8 mouse cellular contexts compared by ENCODE assay signal in genomic region chr16:18342650-18343570, GRCm38 (mm10). TPM values are rescaled to one million over a fixed set of nuclear protein-coding genes. Genes with fewer than 3 reads are reported as not detected.
DNase-seq lines count a peak whose midpoint lies in the region; ATAC-seq and TF ChIP-seq lines count a peak whose summit lies in the region.

No protein-coding gene starts in this region.

- H3K27me3 ChIP-seq in heart, adult 2 months (ENCODE audit: control insufficient read depth, insufficient read depth, low read length), result no peaks in the 10 kb centered on the region
- no peaks in the 10 kb centered on the region for H3K27me3 ChIP-seq in forebrain, embryonic 13.5 days
- no peaks in the 10 kb centered on the region for H3K27me3 ChIP-seq in intestine, embryonic 16.5 days (replicated peaks; ENCODE audit: control insufficient read depth, insufficient read depth, low read length)
- H3K27me3 ChIP-seq in midbrain, embryonic 11.5 days (ENCODE audit: control insufficient read depth, insufficient read depth, low read length), result no peaks in the 10 kb centered on the region; the same call in 1 of the 2 replicates

- H3K27ac ChIP-seq in heart, adult 2 months, result peak overlapping the region; percentile 80
- H3K27ac ChIP-seq in forebrain, embryonic 13.5 days, result no peak overlapping the region
- H3K27ac ChIP-seq in intestine, embryonic 16.5 days (ENCODE audit: low read length), result peak overlapping the region; percentile 24; the same call in 1 of the 2 replicates
- H3K27ac ChIP-seq in midbrain, embryonic 11.5 days (ENCODE audit: low read depth, low read length), result no peak overlapping the region

- H3K4me1 ChIP-seq in heart, adult 2 months (ENCODE audit: control insufficient read depth, insufficient read depth, low read length), result peaks cover 12% of the 10 kb centered on the region
- H3K4me1 ChIP-seq in forebrain, embryonic 13.5 days, result peaks cover 46% of the 10 kb centered on the region
- peaks cover 20% of the 10 kb centered on the region for H3K4me1 ChIP-seq in intestine, embryonic 16.5 days (ENCODE audit: control insufficient read depth, insufficient read depth, low read length)
- H3K4me1 ChIP-seq in midbrain, embryonic 11.5 days (ENCODE audit: control insufficient read depth, insufficient read depth, low read length), result peaks cover 27% of the 10 kb centered on the region

- H3K36me3 ChIP-seq in heart, adult 2 months (ENCODE audit: control insufficient read depth, insufficient read depth, low read length), result peaks cover 3% of the 10 kb centered on the region; the same call in 1 of the 2 replicates
- peaks cover 6% of the 10 kb centered on the region; the same call in 1 of the 2 replicates for H3K36me3 ChIP-seq in forebrain, embryonic 13.5 days (ENCODE audit: poor library complexity, severe bottlenecking)
- H3K36me3 ChIP-seq in intestine, embryonic 16.5 days (ENCODE audit: control insufficient read depth, insufficient read depth, low read length), result no peaks in the 10 kb centered on the region
- no peaks in the 10 kb centered on the region for H3K36me3 ChIP-seq in midbrain, embryonic 11.5 days (ENCODE audit: control insufficient read depth, insufficient read depth, low read length)

- 20% methylated on average over 9 of the region's 9 CpGs for WGBS in heart, adult 2 months
- WGBS in forebrain, embryonic 13.5 days, result 47% methylated on average over 9 of the region's 9 CpGs
- 33% methylated on average over 9 of the region's 9 CpGs for WGBS in intestine, embryonic 16.5 days
- 46% methylated on average over 9 of the region's 9 CpGs for WGBS in midbrain, embryonic 11.5 days

- no peak for TF ChIP-seq EP300 in heart, adult 2 months (IDR thresholded peaks at IDR 0.05; ENCODE audit: insufficient read depth, low read depth, low read length)

- H3K4me2 ChIP-seq in forebrain, embryonic 13.5 days, result peak overlapping the region; percentile 82
- peak overlapping the region; percentile 76 for H3K4me2 ChIP-seq in intestine, embryonic 16.5 days (ENCODE audit: low read depth, low read length)
- H3K4me2 ChIP-seq in midbrain, embryonic 11.5 days, result peak overlapping the region; percentile 79

- no peak for ATAC-seq in forebrain, embryonic 13.5 days
- ATAC-seq in intestine, embryonic 16.5 days, result no peak
- no peak for ATAC-seq in midbrain, embryonic 11.5 days (ENCODE audit: low FRiP score)

- H3K4me3 ChIP-seq in heart, adult 2 months, result peak overlapping the region; percentile 73
- peak overlapping the region; percentile 53 for H3K4me3 ChIP-seq in forebrain, embryonic 13.5 days
- peak overlapping the region; percentile 67 for H3K4me3 ChIP-seq in intestine, embryonic 16.5 days (ENCODE audit: low read length)
- H3K4me3 ChIP-seq in midbrain, embryonic 11.5 days (ENCODE audit: low read depth, low read length), result peak overlapping the region; percentile 55

- TF ChIP-seq POLR2A in heart, adult 2 months (IDR thresholded peaks at IDR 0.05; ENCODE audit: insufficient read depth, low read depth, low read length), result no peak

- no peaks in the 10 kb centered on the region for H3K9me3 ChIP-seq in forebrain, embryonic 13.5 days (replicated peaks)
- H3K9me3 ChIP-seq in intestine, embryonic 16.5 days (ENCODE audit: control insufficient read depth, low read length), result no peaks in the 10 kb centered on the region
- no peaks in the 10 kb centered on the region for H3K9me3 ChIP-seq in midbrain, embryonic 11.5 days (ENCODE audit: control insufficient read depth, low read length)

- H3K9ac ChIP-seq in heart, adult 2 months (ENCODE audit: low read depth, low read length), result peak overlapping the region; percentile 72
- H3K9ac ChIP-seq in forebrain, embryonic 13.5 days, result peak overlapping the region; percentile 67
- H3K9ac ChIP-seq in intestine, embryonic 16.5 days (ENCODE audit: low read depth, low read length), result peak overlapping the region; percentile 73
- peak overlapping the region; percentile 71 for H3K9ac ChIP-seq in midbrain, embryonic 11.5 days (ENCODE audit: low read length)

- DNase-seq in heart, adult 2 months, result peak; percentile 39 to 62
- no peak for DNase-seq in heart, postnatal 25 days (ENCODE audit: low spot score)
- peak; percentile 58 for DNase-seq in MEL-GATA-1-ER (ENCODE audit: extremely low read depth, low read depth)
- peak; percentile 91 for DNase-seq in midbrain, embryonic 11.5 days (ENCODE audit: low spot score, missing footprints)
- no peak for DNase-seq in retina, postnatal 1 day
- no peak for DNase-seq in gastrocnemius, adult 8-10 months (ENCODE audit: low spot score in 2 of 2)

- no peaks in the 10 kb centered on the region for H3K79me2 ChIP-seq in heart, adult 2 months (replicated peaks; ENCODE audit: control insufficient read depth, insufficient read depth, low read length)

- intact Hi-C loops in heart, adult 2 months (cut with DNase I), result loop anchor here (5.0 kb wide), 1 partner anchor 84 kb away; the partner anchor contains the start of genes Comt and Txnrd2
- intact Hi-C loops in heart, postnatal 25 days (cut with DNase I), result no loop called here

- TF ChIP-seq CTCF in heart, adult 2 months (IDR thresholded peaks at IDR 0.05), result no peak

RNA-seq across cellular contexts. Expression of gene Tango2, which starts 5.0 kb away (rescaled TPM):
- total RNA-seq in heart, adult 2 months (2021), result 100 to 1,000 TPM; 173 to 181 TPM
- 283 and 382 TPM in 2 replicates for polyA plus RNA-seq in heart, adult 2 months (2012; rRNA removed)
- total RNA-seq in heart, postnatal 25 days (2021), result 100 to 1,000 TPM; 147 TPM
- 59.2 and 63.2 TPM in 2 replicates for polyA plus RNA-seq in forebrain, embryonic 13.5 days (2015; fragmentation: Nextera tagmentation; extraction: Ambion mirVana)
- polyA plus RNA-seq in intestine, embryonic 16.5 days (2015; fragmentation: Nextera tagmentation; extraction: Ambion mirVana), result 62.4 and 69.8 TPM in 2 replicates
- polyA plus RNA-seq in midbrain, embryonic 11.5 days (2014; fragmentation: Nextera tagmentation; extraction: Ambion mirVana), result 38.9 and 39.2 TPM in 2 replicates
- 10 to 100 TPM; 29.9 to 53.4 (median 43.1) TPM for total RNA-seq in gastrocnemius, adult 8-10 months (2022)

RNA-seq across cellular contexts. Expression of gene Arvcf, which starts 5.1 kb away (rescaled TPM):
- 10 to 100 TPM; 14.4 to 16.4 TPM for total RNA-seq in heart, adult 2 months (2021)
- polyA plus RNA-seq in heart, adult 2 months (2012; rRNA removed), result 13.9 and 17.0 TPM in 2 replicates
- 10 to 100 TPM; 18.6 to 21.7 TPM for total RNA-seq in heart, postnatal 25 days (2021)
- polyA plus RNA-seq in forebrain, embryonic 13.5 days (2015; fragmentation: Nextera tagmentation; extraction: Ambion mirVana), result 77.2 and 95.0 TPM in 2 replicates
- polyA plus RNA-seq in intestine, embryonic 16.5 days (2015; fragmentation: Nextera tagmentation; extraction: Ambion mirVana), result 18.4 and 21.7 TPM in 2 replicates
- 66.9 and 71.0 TPM in 2 replicates for polyA plus RNA-seq in midbrain, embryonic 11.5 days (2014; fragmentation: Nextera tagmentation; extraction: Ambion mirVana)
- 10 to 100 TPM in 2 of 4 experiments, 1 to 10 TPM in 2; 7.8 to 12.7 (median 9.9) TPM for total RNA-seq in gastrocnemius, adult 8-10 months (2022)

RNA-seq across cellular contexts. Expression of gene Dgcr8, which starts 53.9 kb away (rescaled TPM):
- 10 to 100 TPM; 10.7 to 13.2 TPM for total RNA-seq in heart, adult 2 months (2021)
- 8.7 and 14.5 TPM in 2 replicates for polyA plus RNA-seq in heart, adult 2 months (2012; rRNA removed)
- total RNA-seq in heart, postnatal 25 days (2021), result 10 to 100 TPM; 13.8 to 15.4 TPM
- polyA plus RNA-seq in forebrain, embryonic 13.5 days (2015; fragmentation: Nextera tagmentation; extraction: Ambion mirVana), result 37.7 and 44.0 TPM in 2 replicates
- polyA plus RNA-seq in intestine, embryonic 16.5 days (2015; fragmentation: Nextera tagmentation; extraction: Ambion mirVana), result 17.0 and 18.9 TPM in 2 replicates
- 33.1 and 34.9 TPM in 2 replicates for polyA plus RNA-seq in midbrain, embryonic 11.5 days (2014; fragmentation: Nextera tagmentation; extraction: Ambion mirVana)
- total RNA-seq in gastrocnemius, adult 8-10 months (2022), result 10 to 100 TPM; 10.7 to 14.7 (median 12.5) TPM

Comparison
In these comparisons a context has a peak if more than half of its experiments do, and no peak if none do; other contexts are left out.
1. DNase-seq: peak in heart, adult 2 months (2 of 2), MEL-GATA-1-ER (single experiment) and midbrain, embryonic 11.5 days (single experiment); none in heart, postnatal 25 days (single experiment), retina, postnatal 1 day (single experiment) and gastrocnemius, adult 8-10 months (0 of 2).
2. H3K27ac ChIP-seq: peak in heart, adult 2 months (single experiment) and intestine, embryonic 16.5 days (single experiment); none in forebrain, embryonic 13.5 days (single experiment) and midbrain, embryonic 11.5 days (single experiment).
3. Peak in every context shown above with its lines, with median percentiles within 50 percentile points of each other: H3K4me3 ChIP-seq, H3K9ac ChIP-seq and H3K4me2 ChIP-seq.